Mouse (Mus musculus) lung, embryonic 14.5 days (tissue): Measurements from ENCODE around the gene Gm2663. TPM values are rescaled to one million over a fixed set of nuclear protein-coding genes. Genes with fewer than 3 reads are reported as not detected.

Source experiments
- ATAC-seq: fragments of 200-750 bp; cut with Nextera tagmentation; 2 replicates; pipeline ENCODE4 v1.8.0; 2017; ENCODE audit warnings: mild to moderate bottlenecking, moderate TSS enrichment, moderate library complexity; ENCODE audit not compliant: insufficient read depth
- DNase-seq: peaks from one replicate; pipeline ENCODE4 v3.0.0-alpha.2; 2015
- H3K27ac ChIP-seq: fragments of 300-500 bp; sonication (generic); 2 replicates; pipeline ENCODE4 v1.5.1; 2014; ENCODE audit warnings: low read depth, mild to moderate bottlenecking, moderate library complexity
- H3K27me3 ChIP-seq: fragments of 300-500 bp; sonication (generic); 2 replicates; pipeline ENCODE4 v1.6.1; 2014; ENCODE audit warnings: low read length, control low read depth; ENCODE audit not compliant: insufficient read depth
- H3K36me3 ChIP-seq: fragments of 300-500 bp; sonication (generic); 2 replicates; pipeline ENCODE4 v1.6.1; 2014; ENCODE audit warnings: control low read depth; ENCODE audit not compliant: insufficient read depth
- H3K4me1 ChIP-seq: fragments of 300-500 bp; sonication (generic); 2 replicates; pipeline ENCODE4 v1.6.1; 2014; ENCODE audit warnings: antibody characterized with exemption, control low read depth; ENCODE audit not compliant: insufficient read depth
- H3K4me2 ChIP-seq: fragments of 300-500 bp; sonication (generic); 2 replicates; pipeline ENCODE4 v1.6.1; 2014; ENCODE audit warnings: mild to moderate bottlenecking
- H3K4me3 ChIP-seq: fragments of 300-500 bp; sonication (generic); 2 replicates; pipeline ENCODE4 v1.5.1; 2014; ENCODE audit warnings: low read depth, low read length
- H3K9ac ChIP-seq: fragments of 300-500 bp; sonication (generic); 2 replicates; pipeline ENCODE4 v1.6.1; 2014
- H3K9me3 ChIP-seq: fragments of 300-500 bp; sonication (generic); 2 replicates; pipeline ENCODE4 v1.6.1; 2016; ENCODE audit warnings: low read depth, low read length, control low read depth
- CTCF ChIP-seq: IDR thresholded peaks from 2 replicates; pipeline ENCODE4 v1.5.1; 2016; ENCODE audit warnings: antibody characterized with exemption, low read depth
- WGBS: fragments of 180-500 bp; shearing (Covaris S2); extraction: QIAGEN DNeasy Blood & Tissue Kit; methylation state at CpG from one replicate; pipeline ENCODE4 v1.1.7; 2014; 5-methylcytosine and 5-hydroxymethylcytosine counted together
- polyA plus RNA-seq: library from polyadenylated mRNA; unstranded; fragments of >200 nt; fragmentation: Nextera tagmentation; extraction: Ambion mirVana; gene quantifications from 2 replicates; pipeline ENCODE4 v1.2.1, GENCODE M21; 2014

The Gm2663 gene
- polyA plus RNA-seq, 1 experiment from 2014 or later: not detected

DNA sequence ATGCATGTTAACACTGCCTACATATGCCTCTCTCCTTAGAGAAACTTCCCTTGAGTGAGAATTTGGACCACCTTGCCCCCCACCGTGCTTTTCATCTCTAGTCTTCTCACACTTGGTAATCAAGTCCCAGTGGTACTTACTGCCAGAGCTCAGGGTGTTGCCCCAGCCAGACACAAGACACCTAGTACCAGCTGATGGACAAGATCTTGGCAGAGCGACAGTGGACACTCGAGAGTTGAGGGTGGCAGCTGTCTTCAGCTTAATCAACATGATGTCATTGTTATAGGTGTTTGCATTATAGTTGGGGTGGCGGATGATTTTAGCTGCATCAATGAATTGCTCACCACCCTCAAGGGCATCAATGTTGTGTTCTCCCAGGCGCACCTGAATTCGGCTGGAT lies 33.5 kb upstream of the Gm2663 start:
- Histone ChIP-seq H3K4me2 (no peak overlapping the region), H3K9me3 (no peaks in the 10 kb centered on the region), H3K4me1 (no peaks in the 10 kb centered on the region), H3K27ac (no peak overlapping the region), H3K4me3 (no peak overlapping the region), H3K9ac (no peak overlapping the region), H3K36me3 (no peaks in the 10 kb centered on the region), H3K27me3 (no peaks in the 10 kb centered on the region)
- no peak for DNase-seq
- WGBS: 71% methylated on average over 6 of the region's 6 CpGs
- TF ChIP-seq CTCF: no peak
- no peak for ATAC-seq

GRCm38 (mm10) chr6:41032231-41032630 lies 33.0 kb upstream of the Gm2663 start:
- Histone ChIP-seq H3K4me2 (no peak overlapping the region), H3K4me3 (no peak overlapping the region), H3K4me1 (no peaks in the 10 kb centered on the region), H3K27me3 (no peaks in the 10 kb centered on the region), H3K27ac (no peak overlapping the region), H3K36me3 (no peaks in the 10 kb centered on the region), H3K9ac (no peak overlapping the region), H3K9me3 (no peaks in the 10 kb centered on the region)
- DNase-seq (no peak), ATAC-seq (no peak)
- no peak for TF ChIP-seq CTCF
- WGBS: 73% methylated on average over 3 of the region's 3 CpGs

DNA sequence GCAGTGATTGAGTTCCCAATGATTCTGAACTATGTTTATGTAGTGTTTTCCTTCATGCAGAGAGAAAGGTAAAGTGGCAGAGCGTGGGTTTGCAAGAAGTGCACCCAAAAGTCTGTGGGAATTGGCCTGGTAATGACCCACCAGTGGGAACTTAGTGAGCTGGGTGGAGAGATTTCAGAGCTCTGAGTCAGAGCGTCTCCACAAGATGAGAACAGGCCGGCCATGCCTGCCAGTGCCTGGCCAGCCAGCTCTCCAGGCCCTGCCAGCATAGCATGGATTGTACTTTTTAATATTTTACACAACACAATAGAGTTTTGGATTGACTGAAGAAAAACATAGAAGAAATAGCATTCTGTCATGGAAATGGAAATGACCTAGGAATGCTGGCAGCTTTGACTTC lies 31.5 kb upstream of the Gm2663 start:
- no peaks in the 10 kb centered on the region for H3K9me3 ChIP-seq
- no peak overlapping the region for H3K27ac ChIP-seq
- no peak overlapping the region for H3K4me3 ChIP-seq
- 81% methylated on average over 3 of the region's 3 CpGs for WGBS
- TF ChIP-seq CTCF: no peak
- no peak overlapping the region for H3K4me2 ChIP-seq
- H3K27me3 ChIP-seq: no peaks in the 10 kb centered on the region
- ATAC-seq (no peak), DNase-seq (no peak)
- H3K9ac ChIP-seq: no peak overlapping the region
- H3K36me3 ChIP-seq: no peaks in the 10 kb centered on the region
- no peaks in the 10 kb centered on the region for H3K4me1 ChIP-seq

DNA sequence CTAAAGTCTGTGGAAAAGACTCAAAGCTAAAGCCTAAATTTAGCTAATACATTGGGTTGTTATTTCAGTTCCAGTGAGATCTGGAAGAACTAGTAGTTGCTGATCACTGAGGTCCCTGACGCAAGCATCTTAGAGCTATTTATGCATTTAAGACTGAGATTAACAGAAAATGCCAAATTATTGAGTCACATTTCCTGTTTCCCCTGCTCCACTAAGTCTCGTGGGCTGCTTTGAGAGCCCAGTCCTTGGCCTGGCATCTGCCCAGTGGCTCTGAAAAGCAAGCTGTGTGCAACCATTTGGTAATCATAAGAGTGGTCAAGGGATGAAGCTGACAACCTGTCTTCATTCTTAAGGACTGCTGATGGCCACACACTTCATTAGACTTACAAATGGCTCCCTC lies 27.8 kb upstream of the Gm2663 start:
- Histone ChIP-seq H3K27ac (no peak overlapping the region), H3K4me2 (no peak overlapping the region), H3K9ac (no peak overlapping the region), H3K27me3 (no peaks in the 10 kb centered on the region), H3K36me3 (no peaks in the 10 kb centered on the region), H3K4me1 (no peaks in the 10 kb centered on the region), H3K4me3 (no peak overlapping the region), H3K9me3 (no peaks in the 10 kb centered on the region)
- no peak for ATAC-seq
- peak; percentile 7 for DNase-seq
- TF ChIP-seq CTCF: no peak
- WGBS: 44% methylated on average over 2 of the region's 2 CpGs

GRCm38 (mm10) chr6:41025873-41026650 lies 26.8 kb upstream of the Gm2663 start:
- DNase-seq: no peak
- 56% methylated on average over 2 of the region's 2 CpGs for WGBS

GRCm38 (mm10) chr6:41019140-41019539 lies 19.9 kb upstream of the Gm2663 start:
- H3K4me2 ChIP-seq: no peak overlapping the region
- ATAC-seq: no peak
- 76% methylated on average over 2 of the region's 2 CpGs for WGBS

More at GRCm38 (mm10) chr6:41025873-41026650, 26.8 kb upstream of the Gm2663 start:
- TF ChIP-seq CTCF: no peak
- Histone ChIP-seq H3K27ac (no peak overlapping the region), H3K36me3 (no peaks in the 10 kb centered on the region), H3K9me3 (no peaks in the 10 kb centered on the region), H3K4me2 (no peak overlapping the region), H3K4me3 (no peak overlapping the region), H3K4me1 (no peaks in the 10 kb centered on the region), H3K27me3 (no peaks in the 10 kb centered on the region), H3K9ac (no peak overlapping the region)
- no peak for ATAC-seq

GRCm38 (mm10) chr6:41018629-41019028 lies 19.4 kb upstream of the Gm2663 start:
- TF ChIP-seq CTCF: no peak

More at GRCm38 (mm10) chr6:41019140-41019539, 19.9 kb upstream of the Gm2663 start:
- no peak for TF ChIP-seq CTCF
- Histone ChIP-seq H3K27me3 (no peaks in the 10 kb centered on the region), H3K27ac (no peak overlapping the region), H3K9ac (no peak overlapping the region), H3K4me3 (no peak overlapping the region), H3K9me3 (no peaks in the 10 kb centered on the region), H3K36me3 (no peaks in the 10 kb centered on the region), H3K4me1 (no peaks in the 10 kb centered on the region)
- no peak for DNase-seq

More at GRCm38 (mm10) chr6:41018629-41019028, 19.4 kb upstream of the Gm2663 start:
- Histone ChIP-seq H3K9me3 (no peaks in the 10 kb centered on the region), H3K4me3 (no peak overlapping the region), H3K27ac (no peak overlapping the region), H3K4me2 (no peak overlapping the region), H3K4me1 (no peaks in the 10 kb centered on the region), H3K27me3 (no peaks in the 10 kb centered on the region), H3K9ac (no peak overlapping the region), H3K36me3 (no peaks in the 10 kb centered on the region)
- WGBS: 59% methylated on average over 2 of the region's 2 CpGs
- ATAC-seq (no peak), DNase-seq (no peak)
